Mouse (Mus musculus) spleen, postnatal 10 days (tissue): ENCODE results near the gene Dtx1.

Experiments
- DNase-seq, 2 experiments: peaks; one replicate each; pipeline ENCODE4 v3.0.0; 2021 to 2022; ENCODE audit warnings: low spot score in 2 of 2

The Dtx1 gene

GRCm38 (mm10) chr5:120643365-120644085 lies 68.2 kb downstream of the Dtx1 start:
- no peak for DNase-seq

- DNase-seq = no peak
These were observed 71.6 kb downstream of the Dtx1 start for GRCm38 (mm10) chr5:120640094-120640493.

DNA sequence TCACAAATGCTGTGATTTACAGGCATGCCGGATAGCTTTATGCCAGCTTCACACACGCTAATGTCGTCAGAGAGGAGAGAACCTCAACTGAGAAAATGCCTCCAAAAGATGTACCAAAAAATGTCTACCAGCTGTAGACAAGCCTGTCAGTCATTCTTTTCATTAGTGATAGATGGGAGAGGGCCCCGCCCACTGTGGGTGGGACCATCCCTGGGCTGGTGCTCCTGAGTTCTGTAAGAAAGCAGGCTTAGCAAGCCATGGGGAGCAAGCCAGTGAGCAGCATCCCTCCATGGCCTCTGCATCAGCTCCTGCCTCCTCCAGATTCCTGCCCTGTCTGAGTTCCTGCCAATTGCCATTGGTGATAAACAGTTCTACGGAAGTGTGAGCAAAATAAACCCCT lies 76.1 kb downstream of the Dtx1 start:
- no peak for DNase-seq

DNA sequence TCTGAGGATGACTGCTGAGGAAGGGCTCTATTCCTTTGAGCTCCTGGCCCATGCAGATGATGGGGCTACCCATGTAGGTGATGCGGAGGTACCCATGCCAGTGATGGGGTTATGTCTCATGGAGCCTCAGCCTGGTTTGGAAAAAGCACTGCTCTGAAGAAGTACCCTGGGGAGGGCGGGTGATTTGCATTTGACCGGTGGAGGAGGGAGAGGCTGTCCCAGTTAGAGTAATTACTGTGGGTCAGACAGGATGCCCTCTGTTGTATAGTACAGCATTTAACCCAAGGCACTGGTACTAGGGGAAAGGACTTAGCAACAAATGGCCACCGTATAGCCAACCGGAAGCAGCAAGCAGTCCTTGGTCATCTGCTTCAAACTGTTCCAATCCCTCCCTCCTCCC lies 76.9 kb downstream of the Dtx1 start:
- no peak for DNase-seq

DNA sequence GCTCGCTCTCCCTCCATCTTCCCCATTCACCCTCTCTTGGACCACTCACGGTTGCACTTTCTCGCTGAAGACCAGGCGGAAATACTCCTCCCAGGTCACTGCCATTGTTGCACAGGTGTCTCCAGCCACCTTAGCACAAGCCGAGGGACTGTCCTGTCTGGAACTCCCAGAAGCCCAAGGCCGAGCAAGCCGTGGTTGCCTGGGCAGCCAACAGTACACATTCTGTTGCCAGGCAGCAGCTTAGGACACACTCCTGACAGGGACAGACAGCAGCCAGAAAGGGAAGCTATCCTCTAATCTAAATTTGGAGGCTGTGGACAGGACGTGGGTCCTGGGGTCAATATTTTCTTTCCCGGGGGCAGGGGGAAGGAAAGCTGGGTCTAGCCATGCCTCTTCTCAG lies 77.6 kb downstream of the Dtx1 start, which contains the start of gene Cfap73:
Gene Cfap73, minus strand, starts transcription at position 105 of the 400 bp plus-strand sequence.
- no peak for DNase-seq

GRCm38 (mm10) chr5:120631892-120632291 lies 79.8 kb downstream of the Dtx1 start:
- no peak for DNase-seq

DNA sequence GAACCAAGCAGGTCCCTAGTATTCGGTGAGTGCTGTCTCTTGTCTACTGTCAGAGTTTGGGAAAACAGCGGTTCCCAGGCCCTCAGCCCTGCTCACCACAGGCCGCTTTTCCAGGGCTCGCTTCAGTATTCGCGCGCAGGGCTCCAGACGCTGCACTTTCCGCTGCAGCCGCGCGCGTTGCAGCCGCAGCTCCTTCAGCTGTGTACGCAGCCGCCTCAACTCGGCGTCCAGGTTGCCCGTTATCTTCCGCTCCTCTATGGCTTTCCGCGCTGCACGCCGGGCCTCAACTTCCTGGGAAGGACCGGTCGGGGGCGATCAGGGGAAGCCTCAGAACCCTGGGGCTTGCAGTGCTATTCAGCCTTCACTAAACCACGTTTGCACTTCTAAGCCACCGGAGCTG lies 80.6 kb downstream of the Dtx1 start:
- no peak for DNase-seq
